Mouse (Mus musculus) midbrain, postnatal 0 days (tissue): ENCODE results near the gene Fn3k. TPM values are rescaled to one million over a fixed set of nuclear protein-coding genes. Genes with fewer than 3 reads are reported as not detected.

Source experiments
- ATAC-seq: fragments of 200-750 bp; cut with Nextera tagmentation; 2 replicates; pipeline ENCODE4 v1.8.0; 2017; ENCODE audit warnings: moderate number of reproducible peaks, mild to moderate bottlenecking, moderate TSS enrichment, moderate library complexity; ENCODE audit not compliant: low FRiP score
- DNase-seq: peaks from one replicate; pipeline ENCODE4 v3.0.0-alpha.2; 2015; ENCODE audit warnings: low spot score
- H3K27ac ChIP-seq: fragments of 300-500 bp; sonication (generic); 2 replicates; pipeline ENCODE4 v1.5.1; 2014; ENCODE audit warnings: low read depth, mild to moderate bottlenecking, low read length, mixed read lengths
- H3K27me3 ChIP-seq: fragments of 300-500 bp; sonication (generic); 2 replicates; pipeline ENCODE4 v1.6.1; 2014; ENCODE audit warnings: low read length, control low read depth, mixed read lengths; ENCODE audit not compliant: insufficient read depth
- H3K36me3 ChIP-seq: fragments of 300-500 bp; sonication (generic); 2 replicates; pipeline ENCODE4 v1.6.1; 2014; ENCODE audit warnings: low read length, control low read depth, mixed read lengths; ENCODE audit not compliant: insufficient read depth
- H3K4me1 ChIP-seq: fragments of 300-500 bp; sonication (generic); 2 replicates; pipeline ENCODE4 v1.6.1; 2014; ENCODE audit warnings: mild to moderate bottlenecking, control low read depth, antibody characterized with exemption, low read length, mixed read lengths; ENCODE audit not compliant: insufficient read depth
- H3K4me2 ChIP-seq: fragments of 300-500 bp; sonication (generic); 2 replicates; pipeline ENCODE4 v1.6.1; 2014; ENCODE audit warnings: low read depth, mild to moderate bottlenecking, low read length, mixed read lengths; ENCODE audit not compliant: poor library complexity, severe bottlenecking
- H3K4me3 ChIP-seq: fragments of 300-500 bp; sonication (generic); 2 replicates; pipeline ENCODE4 v1.5.1; 2014; ENCODE audit warnings: low read depth, mild to moderate bottlenecking, low read length, moderate library complexity
- H3K9ac ChIP-seq: fragments of 300-500 bp; sonication (generic); replicated peaks from 2 replicates; pipeline ENCODE4 v1.6.1; 2014; ENCODE audit warnings: mild to moderate bottlenecking, low read length, moderate library complexity, mixed read lengths; ENCODE audit not compliant: poor library complexity, severe bottlenecking
- H3K9me3 ChIP-seq: fragments of 300-500 bp; sonication (generic); 2 replicates; pipeline ENCODE4 v1.6.1; 2016; ENCODE audit warnings: low read length, control low read depth
- CTCF ChIP-seq: IDR thresholded peaks from 2 replicates; pipeline ENCODE4 v1.5.1; 2016; ENCODE audit warnings: antibody characterized with exemption, mild to moderate bottlenecking
- WGBS: fragments of 180-500 bp; shearing (Covaris S2); extraction: QIAGEN DNeasy Blood & Tissue Kit; methylation state at CpG from one replicate; pipeline ENCODE4 v1.1.7; 2014; 5-methylcytosine and 5-hydroxymethylcytosine counted together
- polyA plus RNA-seq: library from polyadenylated mRNA; unstranded; fragments of >200 nt; fragmentation: Nextera tagmentation; extraction: Ambion mirVana; gene quantifications from 2 replicates; pipeline ENCODE4 v1.2.1, GENCODE M21; 2015
- total RNA-seq: library from RNA; depleted of rRNA; stranded (reverse); fragments of >200 nt; gene quantifications from 2 replicates; pipeline ENCODE4 v1.2.3, GENCODE M21; 2014

Fn3k gene
- total and polyA plus RNA-seq, 2 experiments from 2014 or later: 3.7 to 8.2 TPM

DNA sequence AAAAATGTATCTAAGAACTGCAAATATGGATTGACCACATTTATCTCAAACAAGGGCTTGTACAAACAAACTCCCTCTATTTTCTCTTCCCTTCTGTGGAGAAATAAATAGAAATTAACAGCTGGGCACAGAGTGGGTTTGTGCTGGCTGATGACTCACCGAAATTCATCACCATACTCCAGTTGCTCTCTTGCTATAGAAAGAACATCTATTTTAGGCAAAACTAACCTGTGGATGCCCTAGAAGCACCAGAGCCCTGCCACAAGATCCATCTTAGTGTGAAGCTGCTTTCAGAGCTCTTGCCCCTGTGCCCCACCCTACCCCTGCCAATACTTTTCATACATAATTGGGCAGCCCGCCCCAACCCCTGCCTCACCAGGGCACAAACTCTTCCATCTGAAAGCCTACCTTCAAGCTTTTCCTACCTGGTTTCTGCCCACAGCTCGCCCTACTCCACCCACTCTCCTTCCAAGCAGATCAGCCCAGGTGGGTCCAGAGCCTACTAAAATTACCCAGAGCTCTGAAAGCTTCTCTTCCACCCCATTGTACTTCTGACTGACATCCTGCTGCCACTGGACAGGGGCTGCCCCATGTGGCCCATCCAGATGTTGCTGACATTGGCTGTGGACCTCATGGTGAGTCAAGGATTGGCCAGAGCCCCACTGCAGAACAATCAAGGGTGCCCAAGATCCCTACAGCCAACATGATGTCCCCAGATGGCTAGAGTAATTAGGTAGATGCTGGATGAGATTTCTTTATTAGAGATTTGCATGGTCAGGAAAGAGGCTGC, 27.2 kb upstream of the Fn3k start:
- Histone ChIP-seq H3K36me3 (no peaks in the 10 kb centered on the region), H3K27me3 (no peaks in the 10 kb centered on the region), H3K9ac (no peak overlapping the region), H3K4me2 (no peak overlapping the region), H3K4me1 (no peaks in the 10 kb centered on the region), H3K9me3 (no peaks in the 10 kb centered on the region), H3K27ac (no peak overlapping the region), H3K4me3 (no peak overlapping the region)
- DNase-seq: no peak
- no peak for TF ChIP-seq CTCF
- no peak for ATAC-seq
- WGBS: 71% methylated on average over 3 of the region's 3 CpGs

DNA sequence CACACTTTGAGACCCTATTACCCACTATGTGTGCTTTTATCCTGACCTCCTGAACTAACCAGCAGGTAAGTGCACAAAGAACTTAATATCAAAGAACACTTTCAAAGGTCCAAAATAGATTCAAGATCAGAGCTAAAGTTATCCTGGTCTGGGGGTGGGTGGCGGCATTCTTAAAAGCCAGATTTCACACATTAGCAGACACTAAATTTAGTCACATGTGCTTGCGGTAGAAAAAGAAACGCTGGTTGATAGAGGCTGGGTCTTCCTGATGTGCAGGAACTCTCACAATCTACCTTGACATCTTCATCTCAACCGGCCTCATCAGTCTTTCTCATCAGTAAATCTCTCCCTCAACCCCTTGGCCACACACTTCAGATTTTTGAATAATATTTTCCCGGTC, 20.0 kb upstream of the Fn3k start:
- no peak overlapping the region for H3K27ac ChIP-seq
- H3K27me3 ChIP-seq: no peaks in the 10 kb centered on the region
- no peak overlapping the region for H3K9ac ChIP-seq
- 86% methylated on average over 5 of the region's 5 CpGs for WGBS
- ATAC-seq: no peak
- no peak for DNase-seq
- no peaks in the 10 kb centered on the region for H3K9me3 ChIP-seq
- TF ChIP-seq CTCF: no peak
- no peak overlapping the region for H3K4me3 ChIP-seq
- H3K4me2 ChIP-seq: no peak overlapping the region
- H3K36me3 ChIP-seq: no peaks in the 10 kb centered on the region
- H3K4me1 ChIP-seq: no peaks in the 10 kb centered on the region

DNA sequence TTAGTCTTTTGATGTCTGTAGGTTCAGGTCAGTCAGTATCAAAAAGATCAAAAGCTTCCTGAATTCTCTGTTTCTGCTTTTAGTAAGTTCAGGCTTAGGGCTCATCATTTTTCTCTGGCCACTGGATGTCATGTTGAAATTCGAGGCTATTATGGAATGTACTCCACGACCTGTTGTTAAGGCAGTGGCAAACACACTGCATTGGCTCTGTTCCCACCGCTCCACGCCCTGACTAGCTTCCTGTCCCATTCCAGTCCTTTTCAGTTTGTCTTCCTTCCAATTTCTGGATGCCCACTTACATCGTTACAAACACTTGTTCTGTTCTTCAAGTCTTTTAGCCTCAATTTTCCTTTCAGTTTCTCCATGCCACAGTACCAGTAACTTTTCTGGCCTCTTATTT, 19.4 kb upstream of the Fn3k start:
- Histone ChIP-seq H3K27me3 (no peaks in the 10 kb centered on the region), H3K36me3 (no peaks in the 10 kb centered on the region), H3K9me3 (no peaks in the 10 kb centered on the region), H3K9ac (no peak overlapping the region), H3K4me1 (no peaks in the 10 kb centered on the region), H3K27ac (no peak overlapping the region), H3K4me2 (no peak overlapping the region), H3K4me3 (no peak overlapping the region)
- no peak for TF ChIP-seq CTCF
- no peak for ATAC-seq
- WGBS: 78% methylated on average over 5 of the region's 5 CpGs
- DNase-seq: no peak

DNA sequence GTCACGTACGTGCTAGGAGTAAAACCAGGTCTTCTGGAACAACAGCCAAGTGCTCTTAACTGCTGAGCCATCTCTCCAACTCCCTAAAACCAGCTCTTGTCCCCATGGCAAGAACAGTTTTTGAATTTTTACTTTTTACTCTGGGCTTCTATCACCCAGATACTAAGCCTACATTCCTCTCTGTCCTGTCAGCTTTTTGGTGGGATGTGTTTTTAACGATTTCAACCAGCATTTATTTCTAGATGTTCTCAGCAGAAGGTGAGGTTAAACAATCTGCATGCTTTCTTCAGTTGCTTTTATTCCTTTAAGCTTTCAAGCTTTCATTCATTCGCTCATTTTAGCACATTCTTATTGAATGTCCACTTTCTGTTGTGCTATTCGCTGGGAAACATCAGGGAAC, 16.7 kb upstream of the Fn3k start:
- H3K36me3 ChIP-seq: no peaks in the 10 kb centered on the region
- no peaks in the 10 kb centered on the region for H3K4me1 ChIP-seq
- H3K9me3 ChIP-seq: no peaks in the 10 kb centered on the region
- H3K9ac ChIP-seq: no peak overlapping the region
- TF ChIP-seq CTCF: no peak
- no peak overlapping the region for H3K4me3 ChIP-seq
- H3K27me3 ChIP-seq: no peaks in the 10 kb centered on the region
- ATAC-seq: no peak
- H3K27ac ChIP-seq: no peak overlapping the region
- WGBS: 85% methylated on average over 5 of the region's 5 CpGs
- DNase-seq: no peak
- H3K4me2 ChIP-seq: no peak overlapping the region

DNA sequence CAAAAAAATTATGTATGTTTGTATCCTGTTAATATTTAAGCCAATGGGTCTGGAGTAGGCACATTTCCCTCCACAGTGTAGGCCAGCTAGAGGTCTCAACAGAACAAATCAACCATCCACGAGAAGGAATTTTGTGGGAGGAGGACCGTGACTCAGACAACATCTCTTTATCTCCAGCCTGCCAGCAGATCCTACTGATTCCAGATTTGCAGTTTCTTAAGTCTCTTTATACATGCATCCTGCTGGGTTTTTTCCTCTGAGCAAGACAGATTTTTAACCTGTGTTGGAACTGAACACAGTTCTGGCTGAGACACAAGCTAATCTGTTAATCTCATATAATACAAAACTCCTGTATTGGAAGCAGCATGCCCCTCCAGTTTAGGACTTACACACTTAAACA, 15.8 kb upstream of the Fn3k start:
- H3K9ac ChIP-seq: no peak overlapping the region
- no peak for DNase-seq
- ATAC-seq: no peak
- H3K4me2 ChIP-seq: no peak overlapping the region
- no peaks in the 10 kb centered on the region for H3K27me3 ChIP-seq
- no peak overlapping the region for H3K4me3 ChIP-seq
- no peak overlapping the region for H3K27ac ChIP-seq
- WGBS: 46% methylated on average over 2 of the region's 2 CpGs
- no peak for TF ChIP-seq CTCF
- no peaks in the 10 kb centered on the region for H3K4me1 ChIP-seq
- no peaks in the 10 kb centered on the region for H3K36me3 ChIP-seq
- no peaks in the 10 kb centered on the region for H3K9me3 ChIP-seq

DNA sequence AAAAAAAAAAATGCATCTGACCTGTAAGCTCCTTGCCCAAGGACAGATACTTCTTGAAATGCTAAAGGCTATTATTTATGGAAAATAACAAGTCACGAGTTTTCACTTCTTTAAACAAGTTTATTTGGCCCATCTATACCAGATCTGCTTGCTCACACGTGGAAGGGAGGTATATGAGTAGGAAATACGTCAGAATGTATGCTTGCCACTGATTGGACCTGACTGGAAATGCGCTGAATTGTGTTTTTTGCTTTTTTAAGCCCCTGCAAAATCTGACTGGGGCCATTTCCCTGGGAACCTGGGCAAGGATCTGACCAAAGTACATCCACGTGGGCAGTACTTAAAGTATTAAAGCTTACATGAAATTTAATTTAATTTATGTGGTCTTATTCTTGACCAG, 14.3 kb upstream of the Fn3k start:
- peak overlapping the region; percentile 49 for H3K4me3 ChIP-seq
- no peak overlapping the region for H3K27ac ChIP-seq
- H3K27me3 ChIP-seq: no peaks in the 10 kb centered on the region
- ATAC-seq (no peak), DNase-seq (no peak)
- no peaks in the 10 kb centered on the region for H3K4me1 ChIP-seq
- peak overlapping the region; percentile 57; the same call in 1 of the 2 replicates for H3K9ac ChIP-seq
- 55% methylated on average over 5 of the region's 5 CpGs for WGBS
- H3K9me3 ChIP-seq: no peaks in the 10 kb centered on the region
- no peak for TF ChIP-seq CTCF
- peak overlapping the region; percentile 87 for H3K4me2 ChIP-seq
- no peaks in the 10 kb centered on the region for H3K36me3 ChIP-seq
